Mouse (Mus musculus) G1E (cell line): ENCODE data around the gene Slc9a9.

Experiments
- CTCF ChIP-seq: IDR thresholded peaks from 2 replicates; pipeline ENCODE4 v1.5.1; 2012; ENCODE audit warnings: low read depth, low read length, inconsistent platforms, mixed read lengths
- GATA1 ChIP-seq: IDR thresholded peaks from 2 replicates; pipeline ENCODE4 v1.6.1; 2012; ENCODE audit warnings: borderline replicate concordance, low read length, inconsistent platforms, mixed read lengths

- no peak for TF ChIP-seq CTCF
- no peak for TF ChIP-seq GATA1
These were observed 135.8 kb downstream of the Slc9a9 start for GRCm38 (mm10) chr9:94805506-94805905.
